Mouse (Mus musculus) neural tube, embryonic 11.5 days (tissue): ENCODE results near the gene Tmsb15a. TPM values are rescaled to one million over a fixed set of nuclear protein-coding genes. Genes with fewer than 3 reads are reported as not detected.
A peak's percentile ranks its signal among the peaks of the same experiment; 100 is the strongest.
"Not testable (repeated sequence)": the region's sequence is repeated elsewhere in the genome, so short reads cannot be mapped to it uniquely, and the experiment has no call there.

ENCODE experiments used
- ATAC-seq: fragments of 200-750 bp; cut with Nextera tagmentation; 2 replicates; pipeline ENCODE4 v1.8.0; 2017; ENCODE audit warnings: moderate number of reproducible peaks, mild to moderate bottlenecking, moderate TSS enrichment, moderate library complexity; ENCODE audit not compliant: insufficient read depth, low FRiP score, low TSS enrichment
- DNase-seq: peaks from one replicate; pipeline ENCODE4 v3.0.0-alpha.2; 2015; ENCODE audit warnings: low spot score
- H3K27ac ChIP-seq: fragments of 300-500 bp; sonication (generic); 2 replicates; pipeline ENCODE4 v1.5.1; 2014; ENCODE audit warnings: low read depth, mild to moderate bottlenecking, low read length
- H3K27me3 ChIP-seq: fragments of 300-500 bp; sonication (generic); 2 replicates; pipeline ENCODE4 v1.6.1; 2014; ENCODE audit warnings: mild to moderate bottlenecking, low read length, mixed read lengths; ENCODE audit not compliant: control insufficient read depth, insufficient read depth
- H3K36me3 ChIP-seq: fragments of 300-500 bp; sonication (generic); 2 replicates; pipeline ENCODE4 v1.6.1; 2014; ENCODE audit warnings: mild to moderate bottlenecking, low read length, moderate library complexity, mixed read lengths; ENCODE audit not compliant: control insufficient read depth, insufficient read depth
- H3K4me1 ChIP-seq: fragments of 300-500 bp; sonication (generic); 2 replicates; pipeline ENCODE4 v1.6.1; 2014; ENCODE audit warnings: low read length, mixed read lengths; ENCODE audit not compliant: control insufficient read depth, insufficient read depth
- H3K4me2 ChIP-seq: fragments of 300-500 bp; sonication (generic); 2 replicates; pipeline ENCODE4 v1.6.1; 2014; ENCODE audit warnings: low read depth, mild to moderate bottlenecking, moderate library complexity
- H3K4me3 ChIP-seq: fragments of 300-500 bp; sonication (generic); 2 replicates; pipeline ENCODE4 v1.5.1; 2014; ENCODE audit warnings: low read depth, low read length
- H3K9ac ChIP-seq: fragments of 300-500 bp; sonication (generic); 2 replicates; pipeline ENCODE4 v1.6.1; 2014; ENCODE audit warnings: mild to moderate bottlenecking, low read length
- H3K9me3 ChIP-seq: fragments of 300-500 bp; sonication (generic); 2 replicates; pipeline ENCODE4 v1.6.1; 2016; ENCODE audit warnings: low read length; ENCODE audit not compliant: control insufficient read depth
- WGBS: fragments of 180-500 bp; shearing (Covaris S2); extraction: QIAGEN DNeasy Blood & Tissue Kit; methylation state at CpG from one replicate; pipeline ENCODE4 v1.1.7; 2014; 5-methylcytosine and 5-hydroxymethylcytosine counted together
- polyA plus RNA-seq: library from polyadenylated mRNA; unstranded; fragments of >200 nt; fragmentation: Nextera tagmentation; extraction: Ambion mirVana; gene quantifications from 2 replicates; pipeline ENCODE4 v1.2.1, GENCODE M21; 2014

The Tmsb15a gene
- polyA plus RNA-seq: not detected in 2 replicates

DNA sequence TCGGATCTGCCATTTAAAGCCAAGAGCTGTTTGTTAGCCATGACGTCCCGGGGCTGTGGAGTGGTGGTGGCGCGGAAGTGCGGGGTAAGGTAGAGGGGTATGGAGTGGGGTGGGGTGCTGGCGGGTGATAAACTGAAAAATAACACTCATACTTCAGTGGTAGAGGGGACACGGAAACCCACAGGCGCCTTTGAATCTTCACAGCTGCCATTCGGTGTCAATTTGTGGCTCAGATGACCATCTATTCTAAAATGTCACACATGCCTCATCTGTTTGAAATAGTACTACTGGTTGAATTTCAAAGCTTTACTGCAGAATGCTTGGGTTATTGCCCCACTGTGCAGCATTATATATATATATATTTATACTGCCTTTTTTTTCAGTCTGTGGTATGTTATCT is at the start of gene Tmsb15a:
Tmsb15a (minus strand) TSS at position 101 of the 400 bp plus-strand sequence.
- Histone ChIP-seq H3K4me3 (no peak within 1 kb of the TSS), H3K9ac (no peak within 1 kb of the TSS), H3K4me2 (no peak within 1 kb of the TSS), H3K27ac (no peak within 1 kb of the TSS), H3K4me1 (no peaks in the 10 kb centered on the region), H3K9me3 (no peaks in the 10 kb centered on the region), H3K36me3 (no peaks in the 10 kb centered on the region), H3K27me3 (no peaks in the 10 kb centered on the region)
- DNase-seq: no peak
- 87% methylated on average over 10 of the region's 10 CpGs for WGBS
- no peak for ATAC-seq

DNA sequence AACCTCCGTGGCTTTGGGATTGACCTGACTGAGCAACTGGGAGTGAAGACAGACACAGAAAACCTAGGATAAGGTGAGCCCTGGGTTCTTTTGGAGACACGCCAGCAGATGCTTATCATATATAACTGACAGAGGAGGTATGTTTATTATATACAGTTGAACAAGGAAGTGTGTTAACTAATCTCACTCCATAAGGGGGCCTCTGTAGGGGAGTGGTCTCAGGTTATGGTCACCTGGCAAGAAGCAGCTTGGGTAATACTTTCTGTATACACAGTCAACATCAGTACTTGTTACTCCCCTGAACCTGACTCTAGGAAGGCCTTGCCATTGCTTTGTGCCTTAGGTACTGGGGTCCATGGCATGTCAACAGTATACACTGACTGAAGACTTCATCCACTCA is 43.5 kb upstream of the Tmsb15a start:
- Histone ChIP-seq H3K9ac (no peak overlapping the region), H3K27me3 (no peaks in the 10 kb centered on the region), H3K36me3 (no peaks in the 10 kb centered on the region), H3K4me3 (no peak overlapping the region), H3K4me1 (no peaks in the 10 kb centered on the region), H3K9me3 (no peaks in the 10 kb centered on the region), H3K4me2 (no peak overlapping the region), H3K27ac (no peak overlapping the region)
- DNase-seq (no peak), ATAC-seq (no peak)
- 81% methylated on average over 2 of the region's 2 CpGs for WGBS

DNA sequence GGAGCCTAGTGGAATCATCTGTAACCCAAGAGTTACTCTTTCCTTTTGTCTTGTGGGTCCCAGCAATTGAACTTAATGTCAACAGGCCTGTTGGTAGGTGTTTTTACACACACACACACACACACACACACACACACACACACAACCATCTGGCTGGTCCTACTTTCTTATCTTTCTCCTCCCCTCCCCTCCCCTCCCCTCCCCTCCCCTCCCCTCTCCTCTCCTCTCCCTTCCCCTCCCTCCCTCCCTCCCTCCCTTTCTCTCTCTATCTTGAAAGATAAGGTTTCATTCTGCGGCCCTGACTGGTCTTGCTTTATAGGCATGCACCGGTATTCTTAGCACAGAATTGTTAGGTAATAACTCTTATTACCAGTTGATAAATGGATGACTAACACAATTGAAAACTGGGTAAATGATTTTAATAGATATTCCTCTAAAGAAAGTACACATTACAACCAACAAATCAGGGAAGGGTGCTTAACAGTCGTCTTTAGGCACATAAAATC is 43.0 kb upstream of the Tmsb15a start:
- Histone ChIP-seq H3K4me2 (no peak overlapping the region), H3K27me3 (no peaks in the 10 kb centered on the region), H3K27ac (no peak overlapping the region), H3K9ac (no peak overlapping the region), H3K4me3 (no peak overlapping the region), H3K36me3 (no peaks in the 10 kb centered on the region), H3K9me3 (no peaks in the 10 kb centered on the region), H3K4me1 (no peaks in the 10 kb centered on the region)
- ATAC-seq (no peak), DNase-seq (no peak)
- WGBS: 85% methylated on average over 3 of the region's 3 CpGs

DNA sequence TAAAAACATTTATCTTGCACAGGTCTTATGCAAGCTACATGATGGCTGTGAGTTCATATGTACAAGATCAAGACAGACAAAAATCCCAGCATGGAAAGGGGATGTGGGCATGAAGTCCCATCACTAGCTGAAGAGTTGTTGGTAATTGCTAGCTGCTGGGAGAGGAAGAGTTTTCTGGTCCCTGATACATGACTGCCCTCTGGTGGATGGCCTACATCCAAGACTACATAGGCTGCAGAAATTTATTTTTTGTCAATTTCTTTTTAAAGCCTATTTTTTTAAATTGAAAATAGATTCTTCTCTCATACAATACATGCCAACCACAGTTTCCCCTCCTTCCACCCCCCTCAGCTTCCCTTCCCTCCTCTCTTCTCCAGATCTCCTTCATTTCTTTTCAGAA is 36.6 kb upstream of the Tmsb15a start:
- Histone ChIP-seq H3K36me3 (no peaks in the 10 kb centered on the region), H3K4me2 (no peak overlapping the region), H3K4me1 (no peaks in the 10 kb centered on the region), H3K4me3 (no peak overlapping the region), H3K9me3 (no peaks in the 10 kb centered on the region), H3K9ac (no peak overlapping the region), H3K27ac (no peak overlapping the region), H3K27me3 (no peaks in the 10 kb centered on the region)
- ATAC-seq (no peak), DNase-seq (no peak)

DNA sequence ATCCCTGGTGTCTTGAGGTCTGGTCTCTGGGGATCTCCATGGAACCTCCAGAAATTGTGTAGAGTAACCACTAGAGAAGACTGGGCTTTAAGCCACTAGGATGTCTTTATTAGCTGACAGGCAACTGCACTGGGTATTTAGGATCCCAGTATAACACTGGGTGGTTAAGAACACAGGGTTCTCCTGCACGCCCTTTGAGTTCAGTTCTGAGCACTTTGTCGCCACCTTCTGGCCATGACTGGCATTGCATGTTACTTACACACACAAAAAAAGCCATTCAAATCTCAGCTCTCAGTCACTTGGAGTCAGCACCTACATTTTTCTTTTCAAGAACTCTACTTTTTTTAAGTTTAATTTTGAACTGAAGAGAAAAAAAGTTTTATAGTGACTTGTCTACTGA is 27.8 kb upstream of the Tmsb15a start:
- H3K27ac ChIP-seq: no peak overlapping the region
- H3K27me3 ChIP-seq: no peaks in the 10 kb centered on the region
- H3K9ac ChIP-seq: no peak overlapping the region
- no peaks in the 10 kb centered on the region for H3K9me3 ChIP-seq
- DNase-seq: peak; percentile 69
- ATAC-seq: no peak
- H3K4me2 ChIP-seq: no peak overlapping the region
- no peaks in the 10 kb centered on the region for H3K36me3 ChIP-seq
- 2% methylated on average over 2 of the region's 2 CpGs for WGBS
- H3K4me3 ChIP-seq: no peak overlapping the region
- no peaks in the 10 kb centered on the region for H3K4me1 ChIP-seq

DNA sequence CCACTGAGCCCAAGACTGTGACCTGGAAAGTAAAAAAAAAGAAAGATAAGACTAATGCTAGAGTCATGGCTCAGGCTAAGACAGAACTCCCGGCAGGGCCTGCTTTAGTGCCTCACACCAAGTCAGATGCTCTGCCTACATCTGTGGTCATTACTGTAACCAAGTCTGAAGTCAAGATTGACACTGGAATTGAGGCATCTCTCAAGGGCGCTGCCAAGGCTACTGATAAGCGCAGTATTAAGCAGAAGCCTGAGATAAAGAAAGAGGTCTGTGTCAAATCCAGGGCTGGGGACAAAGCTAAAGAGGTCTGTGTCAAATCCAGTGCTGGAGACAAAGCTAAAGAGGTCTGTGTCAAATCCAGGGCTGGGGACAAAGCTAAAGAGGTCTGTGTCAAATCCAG is 20.3 kb upstream of the Tmsb15a start:
- not testable (repeated sequence) for H3K9me3 ChIP-seq, H3K9ac ChIP-seq, ATAC-seq, DNase-seq, H3K27ac ChIP-seq, H3K36me3 ChIP-seq, H3K4me1 ChIP-seq, H3K4me3 ChIP-seq, H3K27me3 ChIP-seq, H3K4me2 ChIP-seq
- WGBS: 96% methylated on average over 3 of the region's 3 CpGs

DNA sequence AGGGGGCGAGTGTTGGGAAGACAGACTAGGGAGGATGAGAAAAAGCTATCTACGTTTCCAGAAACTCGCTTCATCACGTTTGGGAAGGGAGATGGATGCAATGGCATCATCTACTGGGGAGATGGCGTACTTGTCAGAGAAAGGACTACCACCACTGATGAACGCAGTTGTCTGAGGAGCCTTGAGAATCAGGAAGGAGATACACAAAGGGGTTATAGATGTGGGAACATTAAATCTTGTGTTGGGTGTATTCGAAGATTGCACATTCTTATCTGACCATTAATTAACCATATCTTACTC is 17.9 kb upstream of the Tmsb15a start:
- no peaks in the 10 kb centered on the region for H3K4me1 ChIP-seq
- H3K9ac ChIP-seq: peak overlapping the region; percentile 57
- WGBS: 16% methylated on average over 7 of the region's 7 CpGs
- no peak overlapping the region for H3K27ac ChIP-seq
- DNase-seq: no peak
- H3K27me3 ChIP-seq: no peaks in the 10 kb centered on the region
- H3K4me3 ChIP-seq: peak overlapping the region; percentile 51
- no peak for ATAC-seq
- H3K36me3 ChIP-seq: no peaks in the 10 kb centered on the region
- H3K9me3 ChIP-seq: no peaks in the 10 kb centered on the region
- peak overlapping the region; percentile 34 for H3K4me2 ChIP-seq

DNA sequence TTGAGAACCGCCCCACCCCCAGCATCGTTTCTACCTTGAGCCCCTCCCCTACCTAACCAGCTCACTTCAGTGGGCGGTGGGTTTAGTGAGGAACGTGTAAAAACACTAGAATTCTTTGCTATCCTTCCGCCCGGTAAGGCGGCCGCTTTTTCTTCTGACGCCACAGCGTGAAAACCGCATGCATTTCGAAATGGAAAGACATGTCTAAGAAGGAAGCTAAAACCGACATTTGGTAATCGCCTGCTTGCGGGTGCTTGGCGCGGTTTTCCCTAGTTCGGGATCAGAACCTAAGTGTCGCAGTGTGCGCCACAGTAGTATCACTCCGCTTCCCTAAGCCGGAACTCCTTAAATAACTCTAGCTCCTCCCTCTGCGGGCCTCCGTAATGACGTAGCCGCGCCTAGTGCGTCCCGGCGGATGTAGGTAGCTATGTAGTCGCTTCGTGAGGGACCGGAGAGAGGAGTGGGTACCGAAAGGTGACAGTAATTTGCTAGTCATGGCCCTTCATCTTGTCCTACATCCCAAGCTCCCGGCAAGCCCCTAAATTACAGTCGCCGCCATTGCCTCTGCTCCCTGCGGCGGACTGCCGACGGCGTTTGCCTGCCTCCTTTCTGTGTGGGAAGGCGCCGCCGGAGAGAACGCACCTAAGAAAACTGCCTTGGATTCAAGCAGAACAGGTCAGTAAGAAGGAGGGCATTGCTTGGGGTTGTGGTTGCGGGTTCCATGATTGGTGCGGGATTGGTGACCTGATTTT is 17.4 kb upstream of the Tmsb15a start, which contains the start of the genes Armcx5 and Gprasp1:
Armcx5 (plus strand) TSS at position 430 of the 752 bp plus-strand sequence.
Gprasp1 (plus strand) TSS at position 430 of the 752 bp plus-strand sequence.
- no peaks in the 10 kb centered on the region for H3K27me3 ChIP-seq
- H3K4me2 ChIP-seq: peak within 1 kb of the TSS; percentile 38
- H3K9ac ChIP-seq: peak within 1 kb of the TSS; percentile 57
- ATAC-seq: peak; percentile 99
- 19% methylated on average over 48 of the region's 48 CpGs for WGBS
- no peaks in the 10 kb centered on the region for H3K4me1 ChIP-seq
- H3K4me3 ChIP-seq: peak within 1 kb of the TSS; percentile 51
- H3K27ac ChIP-seq: no peak within 1 kb of the TSS
- H3K9me3 ChIP-seq: no peaks in the 10 kb centered on the region
- no peaks in the 10 kb centered on the region for H3K36me3 ChIP-seq
- peak; percentile 86 for DNase-seq
